Mouse (Mus musculus) kidney, embryonic 15.5 days (tissue): Measurements from ENCODE around the gene Shc4. TPM values are rescaled to one million over a fixed set of nuclear protein-coding genes. Genes with fewer than 3 reads are reported as not detected.
A peak's percentile ranks its signal among the peaks of the same experiment; 100 is the strongest.

Experiments used
- ATAC-seq: fragments of 200-750 bp; cut with Nextera tagmentation; replicated peaks from 2 replicates; pipeline ENCODE4 v1.8.0; 2017; ENCODE audit warnings: moderate TSS enrichment; ENCODE audit not compliant: low FRiP score
- H3K27ac ChIP-seq: fragments of 300-500 bp; sonication (generic); 2 replicates; pipeline ENCODE4 v1.5.1; 2015; ENCODE audit warnings: mild to moderate bottlenecking, inconsistent platforms
- H3K27me3 ChIP-seq: fragments of 300-500 bp; sonication (generic); 2 replicates; pipeline ENCODE4 v1.6.1; 2015; ENCODE audit warnings: inconsistent platforms
- H3K36me3 ChIP-seq: fragments of 300-500 bp; sonication (generic); 2 replicates; pipeline ENCODE4 v1.6.1; 2015; ENCODE audit warnings: inconsistent platforms
- H3K4me1 ChIP-seq: fragments of 300-500 bp; sonication (generic); 2 replicates; pipeline ENCODE4 v1.6.1; 2015; ENCODE audit warnings: inconsistent platforms
- H3K4me2 ChIP-seq: fragments of 300-500 bp; sonication (generic); 2 replicates; pipeline ENCODE4 v1.6.1; 2015; ENCODE audit warnings: moderate library complexity, mild to moderate bottlenecking, inconsistent platforms
- H3K4me3 ChIP-seq: fragments of 300-500 bp; sonication (generic); replicated peaks from 2 replicates; pipeline ENCODE4 v1.5.1; 2015; ENCODE audit warnings: mild to moderate bottlenecking, inconsistent platforms
- H3K9ac ChIP-seq: fragments of 300-500 bp; sonication (generic); 2 replicates; pipeline ENCODE4 v1.6.1; 2015; ENCODE audit warnings: mild to moderate bottlenecking, inconsistent platforms
- H3K9me3 ChIP-seq: fragments of 300-500 bp; sonication (generic); replicated peaks from 2 replicates; pipeline ENCODE4 v1.6.1; 2016; ENCODE audit warnings: inconsistent platforms
- WGBS: fragments of 180-500 bp; shearing (Covaris S2); methylation state at CpG from one replicate; pipeline ENCODE4 v1.1.7; 2015; ENCODE audit warnings: mixed read lengths; 5-methylcytosine and 5-hydroxymethylcytosine counted together
- polyA plus RNA-seq: library from polyadenylated mRNA; unstranded; fragments of >200 nt; fragmentation: Nextera tagmentation; extraction: Ambion mirVana; gene quantifications from 2 replicates; pipeline ENCODE4 v1.2.1, GENCODE M21; 2015

The Shc4 gene
- polyA plus RNA-seq, 1 experiment from 2014 or later: 1.3 TPM

DNA sequence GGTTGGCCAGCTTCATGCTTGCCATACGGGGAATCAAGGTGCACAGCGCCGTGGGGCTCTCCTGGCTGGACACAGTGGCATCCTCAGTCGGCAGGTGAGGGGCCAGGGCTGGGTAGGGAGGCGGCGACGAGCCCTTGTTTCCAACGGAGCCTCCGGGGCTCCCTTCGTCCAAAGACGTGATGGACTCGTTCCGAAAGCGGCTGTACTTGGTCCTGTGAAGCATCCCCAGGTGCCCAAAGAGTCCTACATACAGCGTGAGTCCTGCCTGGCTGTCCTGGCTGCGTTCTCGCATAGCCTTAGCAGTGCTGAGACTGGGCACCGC, 901 bp downstream of the Shc4 start:
- Histone ChIP-seq H3K9ac (peak overlapping the region; percentile 37), H3K36me3 (no peaks in the 10 kb centered on the region), H3K9me3 (no peaks in the 10 kb centered on the region), H3K4me2 (peak overlapping the region; percentile 99), H3K27ac (no peak overlapping the region), H3K4me3 (peak overlapping the region; percentile 53), H3K27me3 (peaks cover 53% of the 10 kb centered on the region), H3K4me1 (peaks cover 28% of the 10 kb centered on the region)
- WGBS: 4% methylated on average over 18 of the region's 18 CpGs
- ATAC-seq: 0 out of 2 replicates have a peak, but pooled peaks have one; percentile 1

DNA sequence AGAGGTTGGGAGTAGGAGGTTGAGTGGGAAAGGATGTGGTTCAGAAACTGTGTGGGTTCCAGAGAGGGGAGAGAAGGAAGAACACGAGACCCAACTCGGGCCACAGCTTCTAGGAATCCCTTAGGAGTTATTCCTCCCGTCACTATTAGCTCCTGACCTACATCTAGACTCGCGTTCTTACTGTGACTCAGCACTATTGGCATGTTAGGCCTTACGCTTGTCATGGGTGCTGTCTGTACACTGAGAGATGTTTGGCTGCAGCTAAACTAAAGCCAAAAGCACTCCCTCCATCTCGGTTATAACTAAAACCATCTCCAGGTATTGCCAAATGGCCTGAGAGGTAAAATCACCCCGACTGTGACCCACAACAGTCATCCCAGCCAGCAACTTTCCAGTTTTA, 7.3 kb downstream of the Shc4 start:
- WGBS: 85% methylated on average over 8 of the region's 8 CpGs
- no peak for ATAC-seq
- Histone ChIP-seq H3K36me3 (no peaks in the 10 kb centered on the region), H3K4me2 (no peak overlapping the region), H3K9ac (no peak overlapping the region), H3K4me1 (no peaks in the 10 kb centered on the region), H3K4me3 (no peak overlapping the region), H3K27ac (no peak overlapping the region), H3K27me3 (peaks cover 14% of the 10 kb centered on the region), H3K9me3 (no peaks in the 10 kb centered on the region)

DNA sequence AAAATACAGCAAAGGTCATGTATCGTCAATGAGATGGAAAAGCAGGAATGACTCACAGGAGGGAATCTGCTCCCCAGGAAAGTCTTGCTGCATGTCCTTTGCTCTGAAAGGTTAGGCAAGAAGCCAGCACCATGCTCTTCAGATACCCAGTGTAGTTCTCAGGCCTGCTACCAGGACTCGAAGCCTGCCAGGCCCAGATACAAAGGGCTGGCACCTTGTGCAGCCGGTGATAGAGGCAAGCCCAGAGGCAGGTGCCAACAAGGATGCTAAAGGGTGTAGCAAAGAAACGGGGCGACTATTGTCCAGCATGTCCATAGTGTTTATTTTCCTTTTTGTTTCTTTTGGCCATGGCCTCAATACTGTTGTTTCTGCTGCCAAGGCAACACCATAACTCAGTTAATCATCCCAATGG, 17.4 kb downstream of the Shc4 start:
- no peak overlapping the region for H3K4me3 ChIP-seq
- no peak overlapping the region for H3K27ac ChIP-seq
- ATAC-seq: no peak

DNA sequence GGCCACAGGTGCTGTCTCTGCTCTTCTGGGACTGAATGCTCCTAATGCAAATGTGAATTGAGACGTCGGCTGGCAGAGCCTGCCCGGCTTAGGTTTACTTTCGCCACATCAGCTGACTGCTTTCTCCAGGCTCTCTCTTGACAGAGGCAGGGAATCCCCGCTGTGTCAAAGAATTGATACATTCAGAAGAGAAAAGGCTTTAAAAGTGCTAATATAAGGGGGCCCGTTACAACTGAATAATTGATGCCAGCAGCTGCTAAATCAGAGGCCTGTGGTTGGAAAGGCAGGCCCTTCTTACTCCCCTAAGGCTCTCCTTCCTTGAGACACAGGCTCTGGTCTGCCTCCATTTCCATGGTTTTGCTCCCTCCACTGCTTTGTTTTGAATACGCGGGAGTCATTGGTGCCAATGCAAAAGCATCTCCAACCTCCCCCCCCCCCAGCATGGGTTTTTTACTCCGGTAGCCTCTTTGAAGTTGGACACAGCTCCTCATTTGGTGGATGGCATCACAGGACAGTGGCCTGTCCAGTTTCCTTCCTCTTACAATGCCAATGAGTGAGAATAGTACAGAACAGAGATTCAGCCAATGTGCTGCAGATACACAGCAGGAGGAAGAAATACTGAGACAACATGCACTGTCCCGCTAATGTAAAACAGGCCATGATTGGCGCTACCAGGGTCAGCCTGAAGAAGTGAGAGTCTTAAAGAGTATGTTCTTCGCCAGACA, 18.9 kb downstream of the Shc4 start:
- Histone ChIP-seq H3K27ac (no peak overlapping the region), H3K9ac (no peak overlapping the region), H3K4me1 (peaks cover 2% of the 10 kb centered on the region; the same call in 1 of the 2 replicates), H3K27me3 (no peaks in the 10 kb centered on the region), H3K9me3 (no peaks in the 10 kb centered on the region), H3K4me2 (no peak overlapping the region), H3K4me3 (no peak overlapping the region), H3K36me3 (no peaks in the 10 kb centered on the region)
- ATAC-seq: no peak
- WGBS: 65% methylated on average over 12 of the region's 12 CpGs

More for the DNA sequence above, 17.4 kb downstream of the Shc4 start:
- H3K9me3 ChIP-seq: no peaks in the 10 kb centered on the region
- H3K36me3 ChIP-seq: no peaks in the 10 kb centered on the region
- H3K4me2 ChIP-seq: no peak overlapping the region
- H3K4me1 ChIP-seq: peaks cover 2% of the 10 kb centered on the region; the same call in 1 of the 2 replicates
- no peak overlapping the region for H3K9ac ChIP-seq
- no peaks in the 10 kb centered on the region for H3K27me3 ChIP-seq
- WGBS: 68% methylated on average over 5 of the region's 5 CpGs

DNA sequence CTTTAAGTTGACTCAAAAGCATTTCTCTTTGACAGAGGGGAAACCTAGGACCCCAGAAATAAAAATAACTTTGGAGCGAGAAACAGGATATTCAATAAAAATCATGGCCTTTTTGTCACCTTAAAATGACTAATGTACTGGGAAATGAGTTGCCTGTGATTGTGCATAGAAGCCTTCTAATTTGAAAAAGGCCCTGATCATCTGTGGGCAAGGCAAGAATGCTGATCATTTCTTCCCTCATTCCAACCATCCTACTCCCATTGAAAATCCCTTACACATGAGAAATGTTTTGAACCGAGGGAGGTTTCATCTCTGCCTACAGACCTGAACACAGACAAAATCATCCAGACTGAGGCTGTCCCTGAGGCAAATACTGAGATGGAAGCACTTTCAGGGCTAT, 21.1 kb downstream of the Shc4 start:
- Histone ChIP-seq H3K9me3 (no peaks in the 10 kb centered on the region), H3K27me3 (no peaks in the 10 kb centered on the region), H3K36me3 (no peaks in the 10 kb centered on the region), H3K27ac (no peak overlapping the region), H3K9ac (no peak overlapping the region), H3K4me1 (peaks cover 2% of the 10 kb centered on the region; the same call in 1 of the 2 replicates), H3K4me2 (no peak overlapping the region), H3K4me3 (no peak overlapping the region)
- ATAC-seq: no peak
- WGBS: 75% methylated on average over 2 of the region's 2 CpGs

DNA sequence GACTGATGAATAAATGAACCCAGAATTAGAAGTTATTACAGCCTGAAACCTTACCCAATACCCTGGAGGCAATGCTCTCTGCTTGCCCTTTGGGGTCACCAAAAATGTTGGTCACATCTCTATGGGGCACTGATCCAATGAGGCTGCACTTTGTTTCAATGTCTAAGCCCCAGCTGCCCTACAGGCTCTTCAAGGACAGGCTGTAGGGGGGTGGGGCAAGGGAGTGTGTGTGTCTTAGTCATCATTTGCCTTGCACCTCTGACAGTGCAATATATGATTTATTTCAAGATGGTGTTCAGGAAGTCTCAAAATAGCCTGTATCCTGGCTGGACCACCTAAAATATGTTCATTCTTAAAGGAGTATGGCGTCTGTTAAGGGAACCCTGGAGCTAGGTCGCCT, 22.3 kb downstream of the Shc4 start:
- H3K27ac ChIP-seq: no peak overlapping the region
- WGBS: 81% methylated on average over 2 of the region's 2 CpGs
- H3K36me3 ChIP-seq: no peaks in the 10 kb centered on the region
- no peak overlapping the region for H3K4me3 ChIP-seq
- ATAC-seq: no peak
- peaks cover 2% of the 10 kb centered on the region; the same call in 1 of the 2 replicates for H3K4me1 ChIP-seq
- H3K9ac ChIP-seq: no peak overlapping the region
- H3K9me3 ChIP-seq: no peaks in the 10 kb centered on the region
- no peak overlapping the region for H3K4me2 ChIP-seq
- no peaks in the 10 kb centered on the region for H3K27me3 ChIP-seq

DNA sequence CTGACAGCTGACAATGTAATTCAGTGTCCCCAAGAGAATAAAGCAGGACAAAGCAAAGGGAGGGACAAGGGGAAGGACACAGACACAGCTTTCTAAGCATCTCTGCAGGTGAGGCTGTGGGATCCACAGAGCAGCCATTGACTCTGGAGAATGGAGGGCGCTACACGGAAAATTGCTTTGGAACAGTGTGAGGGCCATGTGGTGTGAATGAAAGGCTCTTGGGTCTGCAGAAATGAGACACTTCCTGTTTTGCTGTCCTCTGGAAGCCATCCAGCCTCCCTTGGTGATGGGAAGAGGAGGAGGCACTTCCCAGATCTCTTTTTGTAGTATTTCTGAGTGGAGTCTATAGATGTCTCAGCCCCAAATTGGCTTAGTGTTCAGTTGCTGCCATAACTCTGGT, 27.7 kb downstream of the Shc4 start:
- no peak for ATAC-seq

DNA sequence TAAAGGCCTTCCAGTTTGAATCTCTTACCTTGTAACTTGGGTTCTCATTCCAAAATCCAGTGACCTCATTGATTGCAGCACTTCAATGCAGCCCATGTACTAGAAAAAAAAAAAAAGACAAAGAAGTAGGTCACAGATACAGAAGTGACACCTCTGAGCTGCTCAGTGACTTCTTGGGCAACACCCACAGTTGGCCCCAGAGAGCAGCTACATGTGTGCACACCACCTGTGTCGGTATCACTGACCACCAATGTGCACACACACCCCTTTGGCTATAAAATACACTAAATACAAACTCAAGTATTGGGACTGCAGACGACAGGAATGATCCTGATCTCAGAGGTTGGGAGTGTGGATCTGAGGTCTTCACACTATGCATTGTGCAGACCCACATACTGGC, 29.1 kb downstream of the Shc4 start:
- Histone ChIP-seq H3K4me3 (no peak overlapping the region), H3K27me3 (no peaks in the 10 kb centered on the region), H3K36me3 (no peaks in the 10 kb centered on the region), H3K9me3 (no peaks in the 10 kb centered on the region), H3K4me2 (no peak overlapping the region), H3K9ac (no peak overlapping the region), H3K4me1 (0 out of 2 replicates have a peak, but pooled peaks cover 5% of the 10 kb centered on the region), H3K27ac (no peak overlapping the region)
- ATAC-seq: no peak
- WGBS: 73% methylated on average over 2 of the region's 2 CpGs

More for the DNA sequence above, 27.7 kb downstream of the Shc4 start:
- WGBS: 68% methylated on average over 2 of the region's 2 CpGs
- no peaks in the 10 kb centered on the region for H3K9me3 ChIP-seq
- 0 out of 2 replicates have a peak overlapping the region, but pooled peaks have one; percentile 4 for H3K27ac ChIP-seq
- H3K4me3 ChIP-seq: no peak overlapping the region
- no peak overlapping the region for H3K4me2 ChIP-seq
- no peak overlapping the region for H3K9ac ChIP-seq
- H3K4me1 ChIP-seq: 0 out of 2 replicates have a peak, but pooled peaks cover 5% of the 10 kb centered on the region
- H3K27me3 ChIP-seq: no peaks in the 10 kb centered on the region
- H3K36me3 ChIP-seq: no peaks in the 10 kb centered on the region

DNA sequence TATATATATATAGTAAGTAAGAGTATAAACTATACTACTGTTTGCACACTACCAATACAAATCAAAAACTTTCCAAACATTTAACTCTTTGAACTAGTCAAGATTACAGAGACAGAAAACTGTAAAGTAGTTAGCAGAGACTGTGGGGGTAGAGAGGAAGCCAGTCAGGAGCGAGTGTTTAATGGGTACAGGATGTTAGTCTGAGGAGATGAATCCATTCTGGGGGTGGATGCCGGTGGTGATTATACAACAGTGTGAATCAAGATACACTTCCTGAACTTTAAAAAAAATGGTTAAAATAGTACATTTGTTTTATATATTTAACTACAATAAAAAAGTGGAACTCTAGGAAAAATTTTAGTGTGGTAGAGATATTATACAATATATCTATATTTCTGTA, 31.9 kb downstream of the Shc4 start:
- Histone ChIP-seq H3K27ac (no peak overlapping the region), H3K4me1 (0 out of 2 replicates have a peak, but pooled peaks cover 5% of the 10 kb centered on the region), H3K4me2 (no peak overlapping the region), H3K4me3 (no peak overlapping the region), H3K9ac (no peak overlapping the region), H3K9me3 (no peaks in the 10 kb centered on the region), H3K27me3 (no peaks in the 10 kb centered on the region), H3K36me3 (no peaks in the 10 kb centered on the region)
- WGBS: 52% methylated on average over 2 of the region's 2 CpGs
- no peak for ATAC-seq

DNA sequence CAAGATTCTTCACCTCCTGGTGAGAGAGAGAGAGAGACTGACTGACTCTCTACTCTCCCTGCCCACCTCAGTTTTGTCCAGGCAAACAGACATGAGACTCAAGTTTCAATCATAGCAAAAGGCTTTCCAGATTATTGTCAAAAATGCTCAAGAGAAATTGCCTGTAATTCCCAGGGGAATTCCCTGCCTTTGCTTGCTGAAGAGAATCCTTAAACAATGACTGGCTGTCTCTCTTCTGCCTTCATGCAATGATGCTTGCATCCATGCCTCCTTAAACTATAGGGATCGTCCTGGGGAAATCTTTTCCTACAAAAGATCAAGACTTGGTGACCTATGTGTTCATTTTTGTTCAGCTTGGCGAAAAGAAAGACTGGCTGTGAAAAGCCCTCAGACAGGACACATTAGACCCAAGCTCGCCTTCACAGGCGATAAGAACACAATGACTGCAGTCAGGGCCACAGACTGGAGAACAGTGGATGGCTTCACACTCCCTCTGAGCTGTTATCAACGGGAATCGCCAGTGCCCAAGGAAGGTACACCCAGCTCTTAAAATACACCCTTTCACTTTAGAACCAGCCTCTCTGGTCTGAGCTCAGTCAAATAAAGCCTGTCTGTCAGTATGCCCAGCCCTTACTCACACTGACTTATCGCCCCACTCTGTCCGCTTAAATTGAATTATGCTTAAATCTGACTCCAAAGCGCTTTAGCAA, 38.4 kb downstream of the Shc4 start:
- Histone ChIP-seq H3K4me3 (no peak overlapping the region), H3K9me3 (no peaks in the 10 kb centered on the region), H3K9ac (no peak overlapping the region), H3K4me2 (no peak overlapping the region), H3K4me1 (peaks cover 7% of the 10 kb centered on the region), H3K36me3 (no peaks in the 10 kb centered on the region), H3K27ac (no peak overlapping the region), H3K27me3 (no peaks in the 10 kb centered on the region)
- ATAC-seq: no peak
- WGBS: 77% methylated on average over 9 of the region's 9 CpGs

DNA sequence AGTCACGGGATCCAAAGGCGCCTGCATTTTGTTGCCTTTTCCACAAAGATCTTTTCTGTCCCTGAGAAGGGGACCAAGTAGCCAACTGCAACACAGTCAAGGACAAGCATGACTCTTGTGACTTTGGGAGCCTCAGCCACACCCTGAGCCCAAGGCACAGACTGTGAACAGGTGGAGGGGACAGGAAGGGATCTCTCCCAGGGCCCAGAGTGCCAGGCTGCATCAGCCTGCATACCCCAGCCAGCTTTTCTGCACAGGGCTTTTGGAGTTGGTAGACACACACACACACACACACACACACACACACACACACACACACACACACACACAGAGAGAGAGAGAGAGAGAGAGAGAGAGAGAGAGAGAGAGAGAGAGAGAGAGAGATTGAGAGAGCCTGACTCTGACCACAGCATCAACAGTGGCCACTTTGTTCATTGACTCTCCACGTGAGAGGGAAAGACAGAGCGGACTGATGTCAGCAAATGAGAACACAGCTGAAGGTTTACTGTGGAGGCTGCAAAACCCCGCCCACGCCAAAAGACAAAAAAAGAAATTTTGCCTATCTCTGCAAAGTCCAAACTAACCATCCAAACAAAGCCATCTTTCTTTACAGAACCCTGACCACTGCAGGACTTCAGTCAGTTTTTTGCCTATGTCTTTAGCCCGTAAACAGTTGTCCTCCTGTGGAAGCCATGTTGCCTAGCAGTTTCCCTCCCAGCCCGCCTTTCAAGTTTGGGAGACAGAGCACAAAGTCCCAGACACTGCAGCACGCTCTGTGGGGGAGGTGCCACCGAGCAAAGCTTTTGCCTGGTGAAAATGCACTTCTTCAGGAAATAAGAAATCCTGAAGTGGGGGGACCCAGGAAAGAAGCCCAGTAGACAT, 39.1 kb downstream of the Shc4 start:
- H3K4me3 ChIP-seq: no peak overlapping the region
- no peak overlapping the region for H3K9ac ChIP-seq
- H3K27ac ChIP-seq: no peak overlapping the region
- H3K27me3 ChIP-seq: no peaks in the 10 kb centered on the region
- H3K36me3 ChIP-seq: no peaks in the 10 kb centered on the region
- no peak for ATAC-seq
- H3K4me1 ChIP-seq: peaks cover 7% of the 10 kb centered on the region
- no peak overlapping the region for H3K4me2 ChIP-seq
- 65% methylated on average over 10 of the region's 10 CpGs for WGBS
- no peaks in the 10 kb centered on the region for H3K9me3 ChIP-seq

DNA sequence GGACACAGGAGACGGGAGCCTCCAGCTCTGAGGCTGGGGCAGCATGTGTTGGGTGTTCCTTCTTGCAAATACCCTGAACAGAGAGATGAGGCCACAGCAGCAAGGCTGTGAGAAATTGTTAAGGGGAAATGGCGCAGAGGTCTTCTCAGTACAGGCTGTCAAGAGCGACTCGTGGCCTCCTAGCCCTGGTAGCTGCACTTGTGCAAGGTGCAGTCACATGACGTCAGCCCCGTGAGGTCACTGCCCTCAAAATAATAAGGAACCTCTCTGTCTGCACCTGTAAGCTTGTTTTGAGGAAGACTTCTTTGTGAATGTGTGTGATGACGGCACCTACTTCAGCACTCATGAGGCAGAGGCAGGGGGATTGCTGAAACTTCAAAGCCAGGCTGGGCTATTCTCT, 40.1 kb downstream of the Shc4 start:
- no peaks in the 10 kb centered on the region for H3K9me3 ChIP-seq
- H3K4me3 ChIP-seq: no peak overlapping the region
- no peaks in the 10 kb centered on the region for H3K27me3 ChIP-seq
- H3K27ac ChIP-seq: no peak overlapping the region
- no peak overlapping the region for H3K4me2 ChIP-seq
- WGBS: 86% methylated on average over 7 of the region's 7 CpGs
- H3K36me3 ChIP-seq: no peaks in the 10 kb centered on the region
- H3K4me1 ChIP-seq: peaks cover 7% of the 10 kb centered on the region
- no peak overlapping the region for H3K9ac ChIP-seq
- ATAC-seq: no peak
